Mouse (Mus musculus) lung, postnatal 0 days (tissue): ENCODE measurements around the gene Arhgdia.

Experiments
- CTCF ChIP-seq: IDR thresholded peaks from 2 replicates; pipeline ENCODE4 v1.5.1; 2016; ENCODE audit warnings: antibody characterized with exemption, mild to moderate bottlenecking
- EP300 ChIP-seq: IDR thresholded peaks from 2 replicates; pipeline ENCODE4 v1.6.1; 2016; ENCODE audit warnings: antibody characterized with exemption, mild to moderate bottlenecking, control low read depth

DNA sequence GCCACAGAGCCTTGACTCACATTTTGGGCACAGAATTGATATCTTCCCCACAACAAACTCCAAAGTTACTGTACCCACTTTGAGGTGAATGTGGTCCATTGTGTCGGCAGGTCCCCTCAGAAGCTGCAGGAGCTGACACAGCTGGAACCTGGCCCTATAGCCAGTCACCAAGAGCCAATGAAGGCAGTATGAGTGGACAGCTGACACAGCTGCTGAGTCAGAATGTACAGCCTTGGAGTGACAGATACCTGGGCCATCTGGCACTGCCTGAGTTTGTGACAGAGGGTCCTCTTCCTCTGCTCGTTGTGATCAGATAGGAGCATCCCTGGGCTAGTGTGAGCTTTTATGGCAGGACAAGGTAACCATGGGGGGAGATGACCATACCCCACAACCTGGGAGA, 26.2 kb downstream of the Arhgdia start:
- TF ChIP-seq CTCF (no peak), EP300 (no peak)
